Mouse (Mus musculus): Measurements from ENCODE around the gene Ctps2. TPM values are rescaled to one million over a fixed set of nuclear protein-coding genes. Genes with fewer than 3 reads are reported as not detected.
A peak's percentile ranks its signal among the peaks of the same experiment; 100 is the strongest.

The Ctps2 gene
- polyA plus RNA-seq, 1 experiment from 2014 or later = 79.2 TPM

- ATAC-seq (ENCODE audit: insufficient read depth, low FRiP score, low TSS enrichment) (peak; percentile 27; the same call in 1 of the 2 replicates), DNase-seq (ENCODE audit: low spot score) (no peak)
- Histone ChIP-seq H3K27ac (ENCODE audit: low read depth, low read length) (no peak overlapping the region), H3K9me3 (ENCODE audit: control insufficient read depth, low read length) (no peaks in the 10 kb centered on the region), H3K36me3 (ENCODE audit: control insufficient read depth, insufficient read depth, low read length) (no peaks in the 10 kb centered on the region), H3K4me1 (ENCODE audit: control insufficient read depth, insufficient read depth, low read length) (no peaks in the 10 kb centered on the region), H3K9ac (ENCODE audit: low read length) (no peak overlapping the region), H3K27me3 (ENCODE audit: control insufficient read depth, insufficient read depth, low read length) (no peaks in the 10 kb centered on the region), H3K4me2 (ENCODE audit: low read depth) (no peak overlapping the region), H3K4me3 (ENCODE audit: low read depth, low read length) (no peak overlapping the region)
- WGBS = 51% methylated on average over 3 of the region's 3 CpGs
These were observed 137.7 kb downstream of the Ctps2 start for GRCm38 (mm10) chrX:163038767-163039166.

GRCm38 (mm10) chrX:163042771-163043170 is 141.7 kb downstream of the Ctps2 start:
- ATAC-seq (ENCODE audit: insufficient read depth, low FRiP score, low TSS enrichment) = no peak
- no peaks in the 10 kb centered on the region for H3K4me1 ChIP-seq (ENCODE audit: control insufficient read depth, insufficient read depth, low read length)
- WGBS = 97% methylated on average over 1 of the region's 1 CpGs

GRCm38 (mm10) chrX:163063936-163064335 is 162.9 kb downstream of the Ctps2 start:
- Histone ChIP-seq H3K36me3 (ENCODE audit: control insufficient read depth, insufficient read depth, low read length) (no peaks in the 10 kb centered on the region), H3K4me3 (ENCODE audit: low read depth, low read length) (no peak overlapping the region), H3K27ac (ENCODE audit: low read depth, low read length) (no peak overlapping the region), H3K4me2 (ENCODE audit: low read depth) (no peak overlapping the region), H3K27me3 (ENCODE audit: control insufficient read depth, insufficient read depth, low read length) (no peaks in the 10 kb centered on the region), H3K9me3 (ENCODE audit: control insufficient read depth, low read length) (no peaks in the 10 kb centered on the region), H3K4me1 (ENCODE audit: control insufficient read depth, insufficient read depth, low read length) (no peaks in the 10 kb centered on the region), H3K9ac (ENCODE audit: low read length) (no peak overlapping the region)
- DNase-seq (ENCODE audit: low spot score) = no peak
- WGBS = 74% methylated on average over 1 of the region's 1 CpGs
- no peak for ATAC-seq (ENCODE audit: insufficient read depth, low FRiP score, low TSS enrichment)

More at GRCm38 (mm10) chrX:163042771-163043170, 141.7 kb downstream of the Ctps2 start:
- H3K27me3 ChIP-seq (ENCODE audit: control insufficient read depth, insufficient read depth, low read length) = no peaks in the 10 kb centered on the region
- no peak overlapping the region for H3K27ac ChIP-seq (ENCODE audit: low read depth, low read length)
- no peak for DNase-seq (ENCODE audit: low spot score)
- H3K36me3 ChIP-seq (ENCODE audit: control insufficient read depth, insufficient read depth, low read length) = no peaks in the 10 kb centered on the region
- H3K9me3 ChIP-seq (ENCODE audit: control insufficient read depth, low read length) = no peaks in the 10 kb centered on the region
- H3K4me3 ChIP-seq (ENCODE audit: low read depth, low read length) = no peak overlapping the region
- no peak overlapping the region for H3K4me2 ChIP-seq (ENCODE audit: low read depth)
- H3K9ac ChIP-seq (ENCODE audit: low read length) = no peak overlapping the region

MicroRNA genes within 50 kb of the gene (microRNA counts, 519-probe panel; counts per million panel counts)
- microRNA mmu-miR-3473 = 171 counts per million, percentile 57 among the panel's probes with 10 or more counts

Small RNA genes lying within 50 kb of the gene (microRNA-seq; reads per million reads assigned to microRNA genes)
- gene Mir3473a = not detected

Other genes with a start within 250 kb of the Ctps2 start
- 325 and 326 TPM in 2 replicates for gene Rbbp7, start 140.8 kb upstream of the Ctps2 start, polyA plus RNA-seq (2014; fragmentation: Nextera tagmentation; extraction: Ambion mirVana)
- 16.9 and 17.0 TPM in 2 replicates for gene Txlng, start 71.8 kb upstream of the Ctps2 start, polyA plus RNA-seq (2014; fragmentation: Nextera tagmentation; extraction: Ambion mirVana)
- gene Syap1, start 12.8 kb upstream of the Ctps2 start, polyA plus RNA-seq (2014; fragmentation: Nextera tagmentation; extraction: Ambion mirVana) = 35.0 and 39.4 TPM in 2 replicates
- gene S100g, start 63.4 kb downstream of the Ctps2 start, polyA plus RNA-seq (2014; fragmentation: Nextera tagmentation; extraction: Ambion mirVana) = not detected in 2 replicates